Mouse (Mus musculus) A20 (cell line): ENCODE measurements around the gene Olfr453.

Source experiments
- DNase-seq: peaks from one replicate; pipeline ENCODE4 v3.0.0-alpha.2; 2011; ENCODE audit warnings: low read depth, low spot score

The Olfr453 gene

GRCm38 (mm10) chr6:42739071-42739470 lies at the start of gene Olfr453:
Gene Olfr453, plus strand, starts transcription at chr6:42739371.
- no peak for DNase-seq

- DNase-seq = no peak
These were observed 49.4 kb upstream of the Olfr453 start for GRCm38 (mm10) chr6:42689761-42690160.

GRCm38 (mm10) chr6:42692154-42692516 lies 47.0 kb upstream of the Olfr453 start:
- DNase-seq = no peak

GRCm38 (mm10) chr6:42692517-42693190 lies 46.5 kb upstream of the Olfr453 start:
- no peak for DNase-seq

- no peak for DNase-seq
These were observed 29.6 kb upstream of the Olfr453 start, which contains the start of gene Tcaf1 for GRCm38 (mm10) chr6:42709291-42710211. Gene Tcaf1, minus strand, starts transcription at chr6:42710088.

- no peak for DNase-seq
These were observed 24.5 kb upstream of the Olfr453 start for GRCm38 (mm10) chr6:42714668-42715067.

GRCm38 (mm10) chr6:42717973-42718372 lies 21.2 kb upstream of the Olfr453 start:
- no peak for DNase-seq

- DNase-seq = no peak
These were observed 3.1 kb downstream of the Olfr453 start for GRCm38 (mm10) chr6:42742303-42742702.

GRCm38 (mm10) chr6:42747846-42748245 lies 8.7 kb downstream of the Olfr453 start:
- no peak for DNase-seq

GRCm38 (mm10) chr6:42756104-42756503 lies 16.9 kb downstream of the Olfr453 start, which contains the start of gene Olfr38:
Gene Olfr38, plus strand, starts transcription at chr6:42756404.
- DNase-seq = no peak

GRCm38 (mm10) chr6:42777066-42777465 lies 37.9 kb downstream of the Olfr453 start:
- no peak for DNase-seq

GRCm38 (mm10) chr6:42784793-42785192 lies 45.6 kb downstream of the Olfr453 start, which contains the start of gene Olfr452:
Gene Olfr452, plus strand, starts transcription at chr6:42785093.
- no peak for DNase-seq

- no peak for DNase-seq
These were observed 51.2 kb downstream of the Olfr453 start for GRCm38 (mm10) chr6:42790247-42790948.

GRCm38 (mm10) chr6:42790949-42791556 lies 51.9 kb downstream of the Olfr453 start:
- DNase-seq = no peak

- no peak for DNase-seq
These were observed 55.8 kb downstream of the Olfr453 start for GRCm38 (mm10) chr6:42794982-42795381.
